Mouse (Mus musculus) hindbrain, embryonic 14.5 days (tissue): ENCODE data around the gene Mpnd. TPM values are rescaled to one million over a fixed set of nuclear protein-coding genes. Genes with fewer than 3 reads are reported as not detected.

Experiments
- ATAC-seq: fragments of 200-750 bp; cut with Nextera tagmentation; 2 replicates; pipeline ENCODE4 v1.8.0; 2017; ENCODE audit warnings: moderate number of reproducible peaks, mild to moderate bottlenecking, moderate TSS enrichment, moderate library complexity; ENCODE audit not compliant: low FRiP score
- DNase-seq: peaks from one replicate; pipeline ENCODE4 v3.0.0-alpha.2; 2015; ENCODE audit warnings: low spot score
- H3K27ac ChIP-seq: fragments of 300-500 bp; sonication (generic); 2 replicates; pipeline ENCODE4 v1.5.1; 2014; ENCODE audit warnings: mild to moderate bottlenecking, moderate library complexity
- H3K27me3 ChIP-seq: fragments of 300-500 bp; sonication (generic); 2 replicates; pipeline ENCODE4 v1.6.1; 2014; ENCODE audit warnings: mild to moderate bottlenecking, low read length, mixed read lengths; ENCODE audit not compliant: control insufficient read depth, insufficient read depth
- H3K36me3 ChIP-seq: fragments of 300-500 bp; sonication (generic); replicated peaks from 2 replicates; pipeline ENCODE4 v1.6.1; 2014; ENCODE audit not compliant: control insufficient read depth, insufficient read depth
- H3K4me1 ChIP-seq: fragments of 300-500 bp; sonication (generic); replicated peaks from 2 replicates; pipeline ENCODE4 v1.6.1; 2014; ENCODE audit warnings: antibody characterized with exemption, low read length, mixed read lengths; ENCODE audit not compliant: control insufficient read depth, insufficient read depth
- H3K4me2 ChIP-seq: fragments of 300-500 bp; sonication (generic); replicated peaks from 2 replicates; pipeline ENCODE4 v1.6.1; 2014; ENCODE audit warnings: mild to moderate bottlenecking, moderate library complexity
- H3K4me3 ChIP-seq: fragments of 300-500 bp; sonication (generic); replicated peaks from 2 replicates; pipeline ENCODE4 v1.5.1; 2014; ENCODE audit warnings: mild to moderate bottlenecking, low read length
- H3K9ac ChIP-seq: fragments of 300-500 bp; sonication (generic); 2 replicates; pipeline ENCODE4 v1.6.1; 2014
- H3K9me3 ChIP-seq: fragments of 300-500 bp; sonication (generic); 2 replicates; pipeline ENCODE4 v1.6.1; 2016; ENCODE audit warnings: low read length; ENCODE audit not compliant: control insufficient read depth
- WGBS: fragments of 180-500 bp; shearing (Covaris S2); extraction: QIAGEN DNeasy Blood & Tissue Kit; methylation state at CpG from one replicate; pipeline ENCODE4 v1.1.7; 2014; 5-methylcytosine and 5-hydroxymethylcytosine counted together
- polyA plus RNA-seq: library from polyadenylated mRNA; unstranded; fragments of >200 nt; fragmentation: Nextera tagmentation; extraction: Ambion mirVana; gene quantifications from 2 replicates; pipeline ENCODE4 v1.2.1, GENCODE M21; 2014

The Mpnd gene
- 146 and 151 TPM in 2 replicates for polyA plus RNA-seq

DNA sequence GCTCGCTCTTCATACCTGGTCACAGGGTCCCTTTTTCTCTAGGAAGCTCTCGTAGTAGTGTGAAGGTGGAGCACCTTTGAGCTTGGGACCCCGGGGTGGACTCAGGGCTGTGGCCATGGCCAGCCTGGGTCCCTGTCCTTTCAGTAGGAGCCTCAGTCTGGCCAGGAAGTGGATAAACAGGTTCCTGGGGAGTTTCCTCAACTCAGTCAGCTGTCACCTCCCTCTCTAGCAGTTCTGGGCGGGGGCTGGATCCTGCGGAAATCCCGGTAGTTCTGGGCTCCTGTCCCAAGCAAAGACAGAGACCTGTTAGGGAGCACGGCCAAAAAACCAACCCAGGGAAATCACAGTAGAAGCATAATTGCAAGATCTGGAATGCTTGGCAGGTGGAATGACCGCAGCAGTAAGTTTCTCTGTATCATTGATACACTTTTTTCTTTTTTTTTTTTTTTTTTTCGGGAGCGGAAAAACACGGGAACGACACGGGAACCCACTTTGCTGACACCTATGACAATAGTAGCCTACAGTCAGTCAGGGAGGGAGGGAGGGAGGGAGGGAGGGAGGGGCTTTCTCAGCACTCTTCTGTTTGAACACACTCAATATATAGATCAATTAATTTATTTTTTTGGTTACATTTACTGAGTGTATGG is at the start of gene Mpnd, which contains the start of gene Stap2:
TSS of gene Mpnd (plus strand) at position 297 of the 647 bp plus-strand sequence.
TSS of gene Stap2 (minus strand) at position 170 of the 647 bp plus-strand sequence.
- Histone ChIP-seq H3K27ac (no peak within 1 kb of the TSS), H3K9me3 (no peaks in the 10 kb centered on the region), H3K4me3 (no peak within 1 kb of the TSS), H3K27me3 (peaks cover 4% of the 10 kb centered on the region; the same call in 1 of the 2 replicates), H3K36me3 (peaks cover 1% of the 10 kb centered on the region; the same call in 1 of the 2 replicates), H3K4me1 (peaks cover 13% of the 10 kb centered on the region), H3K9ac (no peak within 1 kb of the TSS), H3K4me2 (no peak within 1 kb of the TSS)
- DNase-seq (peak; percentile 71), ATAC-seq (no peak)
- WGBS: 58% methylated on average over 13 of the region's 13 CpGs

DNA sequence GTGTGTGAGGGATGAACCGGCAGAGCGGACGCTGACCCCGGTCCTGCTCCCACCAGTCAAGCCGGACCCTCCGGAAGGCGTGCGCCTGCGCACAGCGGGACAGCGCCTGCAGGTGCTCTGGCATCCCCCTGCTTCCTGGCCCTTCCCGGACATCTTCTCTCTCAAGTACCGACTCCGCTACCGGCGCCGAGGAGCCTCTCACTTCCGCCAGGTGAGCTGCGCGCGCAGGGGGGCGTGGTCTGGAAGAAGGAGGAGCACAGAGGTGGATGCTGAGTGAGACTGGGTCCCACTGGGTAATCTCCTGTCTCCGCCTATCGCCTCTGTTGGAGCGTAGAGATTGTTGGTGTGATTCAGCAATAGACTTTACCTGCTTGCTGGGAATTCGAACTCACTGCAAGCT is 49.4 kb upstream of the Mpnd start:
- Histone ChIP-seq H3K27me3 (peaks cover 5% of the 10 kb centered on the region; the same call in 1 of the 2 replicates), H3K9ac (peak overlapping the region; percentile 65), H3K9me3 (no peaks in the 10 kb centered on the region), H3K4me3 (peak overlapping the region; percentile 46), H3K4me1 (peaks cover 28% of the 10 kb centered on the region), H3K36me3 (no peaks in the 10 kb centered on the region), H3K27ac (peak overlapping the region; percentile 75), H3K4me2 (peak overlapping the region; percentile 71)
- WGBS: 2% methylated on average over 26 of the region's 26 CpGs
- peak; percentile 38 for ATAC-seq
- DNase-seq: peak; percentile 74

DNA sequence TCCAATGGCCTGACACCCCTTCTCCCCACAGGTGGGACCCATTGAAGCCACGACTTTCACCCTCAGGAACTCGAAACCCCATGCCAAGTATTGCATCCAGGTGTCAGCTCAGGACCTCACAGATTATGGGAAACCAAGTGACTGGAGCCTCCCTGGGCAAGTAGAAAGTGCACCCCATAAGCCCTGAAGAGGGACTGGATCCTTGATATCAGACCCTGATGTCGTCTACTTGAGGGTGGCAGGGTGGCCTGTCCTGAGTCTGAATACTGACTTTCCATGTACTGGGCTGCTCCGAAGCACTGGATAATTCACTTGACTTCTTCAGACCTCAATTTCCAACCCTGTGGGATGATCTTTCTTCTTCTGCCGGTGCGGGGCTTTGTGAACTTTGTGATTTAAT is 48.9 kb upstream of the Mpnd start:
- ATAC-seq (no peak), DNase-seq (no peak)
- H3K27ac ChIP-seq: peak overlapping the region; percentile 75
- H3K9ac ChIP-seq: peak overlapping the region; percentile 65
- H3K4me2 ChIP-seq: peak overlapping the region; percentile 71
- H3K4me1 ChIP-seq: peaks cover 28% of the 10 kb centered on the region
- H3K4me3 ChIP-seq: peak overlapping the region; percentile 46
- H3K9me3 ChIP-seq: no peaks in the 10 kb centered on the region
- 37% methylated on average over 6 of the region's 6 CpGs for WGBS
- H3K36me3 ChIP-seq: no peaks in the 10 kb centered on the region; the same call in 1 of the 2 replicates
- peaks cover 5% of the 10 kb centered on the region; the same call in 1 of the 2 replicates for H3K27me3 ChIP-seq

DNA sequence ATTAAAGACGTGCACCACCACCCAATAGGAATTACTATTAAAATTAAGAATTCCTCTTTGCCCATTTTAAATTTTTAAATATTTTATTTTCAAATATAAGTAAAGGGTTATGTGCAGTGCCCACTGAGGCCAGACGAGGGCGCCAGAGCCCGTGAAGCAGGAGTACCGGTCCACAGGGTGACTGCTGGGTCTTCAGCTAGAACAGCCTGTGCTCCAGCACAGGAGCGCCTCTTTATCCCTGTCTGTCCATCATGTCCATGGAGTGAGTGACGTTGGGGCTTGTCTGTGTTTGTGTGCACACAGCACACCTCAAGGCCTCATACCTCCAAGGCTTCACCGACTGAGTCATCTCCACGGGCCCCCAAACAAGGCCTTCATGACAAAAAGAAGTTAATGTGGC is 48.3 kb upstream of the Mpnd start:
- Histone ChIP-seq H3K36me3 (peaks cover 2% of the 10 kb centered on the region; the same call in 1 of the 2 replicates), H3K4me3 (no peak overlapping the region), H3K4me2 (peak overlapping the region; percentile 71), H3K9me3 (no peaks in the 10 kb centered on the region), H3K9ac (0 out of 2 replicates have a peak overlapping the region, but pooled peaks have one; percentile 18), H3K27me3 (peaks cover 5% of the 10 kb centered on the region; the same call in 1 of the 2 replicates), H3K4me1 (peaks cover 28% of the 10 kb centered on the region), H3K27ac (no peak overlapping the region)
- DNase-seq (peak; percentile 83), ATAC-seq (peak; percentile 16; the same call in 1 of the 2 replicates)
- WGBS: 13% methylated on average over 9 of the region's 9 CpGs

DNA sequence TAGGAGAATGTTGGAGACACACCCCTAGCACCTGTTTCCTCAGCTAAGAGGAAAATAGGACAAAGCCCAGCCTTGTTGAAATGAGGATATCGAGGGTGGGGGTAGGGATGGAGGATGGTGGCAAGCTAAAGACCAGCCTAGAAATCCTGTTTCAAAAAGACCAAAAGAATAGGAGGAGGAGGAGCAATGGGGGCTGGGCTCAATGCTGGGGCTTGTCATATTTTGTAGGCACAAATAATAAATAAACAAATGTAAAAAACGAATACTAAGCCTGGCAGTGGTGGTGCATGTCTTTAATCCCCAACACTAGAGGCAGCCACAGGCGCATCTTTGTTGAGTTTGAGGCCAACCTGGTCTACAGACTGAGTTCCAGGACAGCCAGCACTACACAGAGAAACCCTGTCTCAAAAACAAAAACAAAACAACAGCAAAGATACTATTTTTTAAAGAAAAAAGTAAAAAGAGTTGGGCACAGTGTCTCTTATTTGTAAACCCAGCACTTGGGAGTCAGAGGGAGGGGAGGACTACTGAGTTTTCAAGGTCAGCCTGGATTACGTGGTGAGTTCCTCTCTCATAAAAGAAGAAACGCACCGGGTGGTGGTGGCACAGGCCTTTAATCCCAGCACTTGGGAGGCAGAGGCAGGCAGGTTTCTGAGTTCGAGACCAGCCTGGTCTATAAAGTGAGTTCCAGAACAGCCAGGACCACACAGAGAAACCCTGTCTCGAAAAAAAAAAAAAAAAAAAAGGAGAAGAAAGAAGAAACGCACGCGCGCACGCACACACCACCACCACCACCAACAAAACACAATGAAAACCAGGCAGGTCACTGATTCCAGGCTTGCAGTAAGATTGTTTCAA is 47.6 kb upstream of the Mpnd start:
- H3K4me3 ChIP-seq: peak overlapping the region; percentile 43
- H3K27me3 ChIP-seq: peaks cover 5% of the 10 kb centered on the region; the same call in 1 of the 2 replicates
- peak overlapping the region; percentile 83 for H3K4me2 ChIP-seq
- 76% methylated on average over 13 of the region's 13 CpGs for WGBS
- DNase-seq: no peak
- no peak for ATAC-seq
- peak overlapping the region; percentile 70 for H3K9ac ChIP-seq
- H3K9me3 ChIP-seq: no peaks in the 10 kb centered on the region
- H3K4me1 ChIP-seq: peaks cover 28% of the 10 kb centered on the region
- peak overlapping the region; percentile 93 for H3K27ac ChIP-seq
- peaks cover 7% of the 10 kb centered on the region; the same call in 1 of the 2 replicates for H3K36me3 ChIP-seq

DNA sequence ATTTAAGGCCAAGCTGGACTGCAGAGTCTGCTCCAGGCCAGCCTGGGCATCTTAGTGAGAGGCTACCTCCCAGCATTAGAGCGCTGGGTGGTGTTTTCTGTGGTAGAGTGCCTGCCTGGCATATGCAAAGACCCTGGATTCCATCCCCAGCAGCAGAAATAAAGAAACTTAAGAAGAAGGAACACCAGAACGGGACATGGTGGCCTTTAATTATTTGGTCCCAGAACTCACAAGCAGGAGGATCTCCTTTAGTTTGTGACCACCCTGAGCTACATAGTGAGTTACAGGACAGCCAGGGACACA is 47.0 kb upstream of the Mpnd start:
- WGBS: 20% methylated on average over 2 of the region's 2 CpGs
- peak overlapping the region; percentile 93 for H3K27ac ChIP-seq
- H3K27me3 ChIP-seq: peaks cover 5% of the 10 kb centered on the region; the same call in 1 of the 2 replicates
- peaks cover 10% of the 10 kb centered on the region; the same call in 1 of the 2 replicates for H3K36me3 ChIP-seq
- H3K4me2 ChIP-seq: peak overlapping the region; percentile 83
- H3K4me1 ChIP-seq: peaks cover 30% of the 10 kb centered on the region
- ATAC-seq: no peak
- H3K9me3 ChIP-seq: no peaks in the 10 kb centered on the region
- no peak for DNase-seq
- peak overlapping the region; percentile 70 for H3K9ac ChIP-seq
- peak overlapping the region; percentile 43 for H3K4me3 ChIP-seq

DNA sequence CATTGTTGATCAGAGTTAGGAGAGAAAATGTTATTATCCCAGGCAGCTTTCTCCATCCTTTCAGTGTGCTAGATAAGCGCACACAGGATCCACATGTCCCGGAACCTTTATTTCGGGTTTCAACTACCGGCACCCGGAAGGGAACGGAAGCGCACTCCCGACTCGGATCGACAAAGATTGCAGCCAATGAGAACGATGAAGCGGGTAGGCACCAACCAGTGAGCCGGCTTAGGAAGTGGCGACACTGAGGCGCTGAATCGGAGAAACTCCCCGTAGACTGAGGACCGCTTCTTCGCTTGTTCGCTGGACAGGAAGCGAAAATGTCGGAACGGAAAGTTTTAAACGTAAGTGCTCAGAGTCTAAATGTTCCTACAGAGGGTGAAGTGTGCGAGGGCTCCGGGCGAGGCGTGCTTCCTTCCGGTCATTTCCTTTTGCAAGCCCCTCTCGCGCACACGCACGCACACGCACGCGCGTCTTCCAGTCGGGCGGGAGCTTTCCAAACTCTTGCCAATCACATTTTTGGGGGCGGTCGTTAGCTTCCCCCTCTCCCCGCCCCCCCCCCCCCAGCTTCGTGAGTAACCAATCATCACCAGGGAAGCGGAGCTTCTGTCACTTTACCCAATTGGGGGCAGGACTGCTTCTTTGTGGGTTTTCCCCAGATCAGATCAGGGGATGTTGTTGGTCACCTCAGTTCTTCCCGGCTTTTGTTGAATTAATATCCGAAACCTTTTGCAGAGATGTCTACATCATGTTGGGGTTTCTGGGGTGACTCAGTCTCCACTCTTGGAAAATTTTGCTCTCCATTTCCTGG is 46.4 kb upstream of the Mpnd start, which contains the start of gene Yju2:
TSS of gene Yju2 (plus strand) at position 182 of the 811 bp plus-strand sequence.
- Histone ChIP-seq H3K9ac (peak within 1 kb of the TSS; percentile 70), H3K36me3 (peaks cover 10% of the 10 kb centered on the region; the same call in 1 of the 2 replicates), H3K9me3 (no peaks in the 10 kb centered on the region), H3K4me3 (peak within 1 kb of the TSS; percentile 43), H3K4me1 (peaks cover 30% of the 10 kb centered on the region), H3K27me3 (peaks cover 1% of the 10 kb centered on the region; the same call in 1 of the 2 replicates), H3K27ac (peak within 1 kb of the TSS; percentile 93), H3K4me2 (peak within 1 kb of the TSS; percentile 83)
- DNase-seq: peak; percentile 97
- peak; percentile 90 for ATAC-seq
- WGBS: under 1% methylated on average over 44 of the region's 46 CpGs

DNA sequence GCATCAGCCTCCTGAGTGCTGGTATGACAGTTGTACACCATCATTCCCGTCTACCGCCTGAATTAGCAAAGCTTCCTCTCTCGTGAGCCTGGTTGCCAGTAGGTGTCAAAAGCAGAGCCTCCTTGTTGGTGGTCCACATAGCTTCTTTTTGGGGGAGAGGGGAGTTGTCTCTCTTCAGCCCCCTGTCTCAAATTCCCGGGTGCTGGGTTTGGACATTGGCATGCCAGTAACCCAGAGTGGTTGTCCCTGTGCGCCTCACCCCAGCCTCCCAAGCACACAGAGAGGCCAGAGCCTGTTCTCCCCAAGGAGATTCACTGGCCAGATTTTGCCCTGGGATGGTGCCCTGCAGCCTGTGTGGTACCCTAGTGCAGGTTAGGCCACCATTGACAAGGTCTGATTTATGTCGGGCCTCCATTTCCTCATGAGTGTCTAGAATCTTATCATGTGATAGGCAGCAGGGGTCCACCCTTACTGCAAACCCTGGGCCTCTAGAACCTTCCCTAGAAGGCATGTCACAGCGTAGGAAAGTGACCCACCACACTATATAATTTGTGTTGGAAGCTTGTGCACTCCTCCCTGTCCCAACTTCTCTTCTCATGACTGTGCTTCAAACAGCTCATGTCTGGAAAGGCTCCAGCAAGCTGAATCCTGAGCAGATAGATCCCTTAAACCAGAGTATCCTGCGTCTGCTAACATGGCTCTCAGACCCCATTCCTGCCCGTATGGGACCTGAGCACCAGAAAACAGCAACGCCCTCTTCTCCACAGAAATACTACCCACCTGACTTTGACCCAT is 45.4 kb upstream of the Mpnd start:
- Histone ChIP-seq H3K9ac (peak overlapping the region; percentile 55), H3K4me3 (peak overlapping the region; percentile 43), H3K4me1 (peaks cover 30% of the 10 kb centered on the region), H3K27ac (peak overlapping the region; percentile 93), H3K9me3 (no peaks in the 10 kb centered on the region), H3K4me2 (peak overlapping the region; percentile 83), H3K36me3 (peaks cover 20% of the 10 kb centered on the region), H3K27me3 (no peaks in the 10 kb centered on the region)
- 83% methylated on average over 10 of the region's 10 CpGs for WGBS
- ATAC-seq (no peak), DNase-seq (no peak)
